Mouse (Mus musculus): ENCODE measurements at regions not wholly inside any gene's neighbourhood (a gene's known extent, or its start where the extent isn't known, plus 50 kb on each side); places are given as distances from the start of the nearest gene placed in this dataset.

GRCm38 (mm10) chr12:17493810-17494209 lies 50.8 kb upstream of the Odc1 start:
- no peaks in the 10 kb centered on the region for H3K9me3 ChIP-seq (replicated peaks; ENCODE audit: control insufficient read depth, low read length)
- no peak overlapping the region for H3K4me3 ChIP-seq (ENCODE audit: low read depth, low read length)
- 58% methylated on average over 3 of the region's 3 CpGs for WGBS
- no peaks in the 10 kb centered on the region for H3K27me3 ChIP-seq (replicated peaks; ENCODE audit: control insufficient read depth, insufficient read depth, low read length)
- H3K9ac ChIP-seq (ENCODE audit: low read length): no peak overlapping the region
- H3K4me2 ChIP-seq (ENCODE audit: low read length): no peak overlapping the region
- H3K27ac ChIP-seq (ENCODE audit: low read depth, low read length): no peak overlapping the region
- no peak for DNase-seq (ENCODE audit: low spot score)
- H3K4me1 ChIP-seq (ENCODE audit: control insufficient read depth, insufficient read depth, low read length): peaks cover 5% of the 10 kb centered on the region; the same call in 1 of the 2 replicates
- no peaks in the 10 kb centered on the region for H3K36me3 ChIP-seq (ENCODE audit: control insufficient read depth, insufficient read depth, low read length)
- no peak for ATAC-seq
